Mouse (Mus musculus): Measurements from ENCODE around the gene Trim40.
A peak's percentile ranks its signal among the peaks of the same experiment; 100 is the strongest.

- TF ChIP-seq POLR2A (IDR thresholded peaks at IDR 0.05; ENCODE audit: control insufficient read depth, extremely low read depth, insufficient read depth, low read length, poor library complexity): no peak
- TF ChIP-seq CTCF (IDR thresholded peaks at IDR 0.05; ENCODE audit: borderline replicate concordance, control insufficient read depth, extremely low read depth, insufficient read depth, low read length, poor library complexity): peak; percentile 36; the same call in 1 of the 2 replicates
Measured at GRCm38 (mm10) chr17:36915076-36915475, 25.2 kb upstream of the Trim40 start.

All from thymus, adult 2 months (tissue).